Mouse (Mus musculus) Patski (cell line): ENCODE results near the gene Ift140. TPM values are rescaled to one million over a fixed set of nuclear protein-coding genes. Genes with fewer than 3 reads are reported as not detected.

Experiments
- ATAC-seq: fragments of 100-300 bp; one replicate; pipeline ENCODE4 v1.8.0; 2021
- CTCF ChIA-PET: fragments of 350-600 bp; sonication (Branson Sonifier 250); formaldehyde crosslinking; loops from one replicate; lab custom pipeline; 2022; ENCODE audit warnings: inconsistent platforms; lab: Charles Lee
- POLR2A ChIA-PET: fragments of 350-600 bp; sonication (Branson Sonifier 250); formaldehyde crosslinking; loops from one replicate; lab custom pipeline; 2022; ENCODE audit warnings: antibody characterized with exemption, inconsistent platforms; lab: Charles Lee
- DNase-seq: peaks from one replicate; pipeline ENCODE4 v3.0.0-alpha.2; 2011; ENCODE audit warnings: low read depth, low spot score
- H3K27me3 ChIP-seq: fragments of 371-371 bp; one replicate; pipeline ENCODE4 v1.5.1; 2021
- CTCF ChIP-seq: fragments of 100-300 bp; IDR thresholded peaks from one replicate; pipeline ENCODE4 v1.5.1; 2021
- in situ Hi-C: fragments of 300-500 bp; cut with MboI; formaldehyde crosslinking; loops from 3 replicates; pipeline ENCODE4 v1.11.1; 2018; ENCODE audit warnings: low pct_unique_long_range_greater_than_20kb, mixed read lengths
- polyA plus RNA-seq: library from polyadenylated mRNA; unstranded; gene quantifications from one replicate; pipeline ENCODE4 v1.2.3, GENCODE M21; 2021

Ift140 gene
- polyA plus RNA-seq, 1 experiment from 2014 or later, result 24.5 TPM

GRCm38 (mm10) chr17:25076906-25077305 lies 61.0 kb downstream of the Ift140 start:
- CTCF ChIA-PET, result interaction anchor here (1.5 to 1.7 kb wide), 2 partner anchors 11 to 19 kb away, joined by 4 to 6 read pairs; no protein-coding TSS in a partner anchor
- POLR2A ChIA-PET, result no interaction called here
- H3K27me3 ChIP-seq, result no peaks in the 10 kb centered on the region
- TF ChIP-seq CTCF, result no peak
- no peak for ATAC-seq
- no peak for DNase-seq
- in situ Hi-C loops, result no loop called here

- ATAC-seq, result peak; percentile 56
- no peaks in the 10 kb centered on the region for H3K27me3 ChIP-seq
- no peak for TF ChIP-seq CTCF
- DNase-seq, result peak; percentile 33
- CTCF ChIA-PET, result interaction anchor here (1.5 to 1.7 kb wide), 2 partner anchors 12 to 18 kb away, joined by 4 to 6 read pairs; no protein-coding TSS in a partner anchor
- in situ Hi-C loops, result no loop called here
- POLR2A ChIA-PET, result no interaction called here
These were observed 62.0 kb downstream of the Ift140 start for GRCm38 (mm10) chr17:25077771-25078372.

GRCm38 (mm10) chr17:25080210-25080609 lies 64.3 kb downstream of the Ift140 start:
- DNase-seq (no peak), ATAC-seq (no peak)
- H3K27me3 ChIP-seq, result no peaks in the 10 kb centered on the region
- CTCF ChIA-PET, result no interaction called here
- in situ Hi-C loops, result no loop called here
- no peak for TF ChIP-seq CTCF
- POLR2A ChIA-PET, result no interaction called here

- no peaks in the 10 kb centered on the region for H3K27me3 ChIP-seq
- in situ Hi-C loops, result no loop called here
- ChIA-PET CTCF (no interaction called here), POLR2A (no interaction called here)
- ATAC-seq (no peak), DNase-seq (no peak)
- no peak for TF ChIP-seq CTCF
These were observed 65.1 kb downstream of the Ift140 start for GRCm38 (mm10) chr17:25080960-25081381.

- no peak for TF ChIP-seq CTCF
- no peak for DNase-seq
- ChIA-PET CTCF (no interaction called here), POLR2A (no interaction called here)
- no peak for ATAC-seq
- H3K27me3 ChIP-seq, result no peaks in the 10 kb centered on the region
- in situ Hi-C loops, result no loop called here
These were observed 66.4 kb downstream of the Ift140 start for GRCm38 (mm10) chr17:25082081-25082847.

GRCm38 (mm10) chr17:25082887-25083286 lies 67.0 kb downstream of the Ift140 start:
- DNase-seq (no peak), ATAC-seq (no peak)
- no peak for TF ChIP-seq CTCF
- POLR2A ChIA-PET, result no interaction called here
- no peaks in the 10 kb centered on the region for H3K27me3 ChIP-seq
- CTCF ChIA-PET, result no interaction called here
- in situ Hi-C loops, result no loop called here

GRCm38 (mm10) chr17:25083444-25083931 lies 67.6 kb downstream of the Ift140 start, which contains the start of gene Tmem204:
Tmem204 (minus strand) TSS chr17:25083591.
- in situ Hi-C loops, result no loop called here
- ATAC-seq (no peak), DNase-seq (no peak)
- CTCF ChIA-PET, result no interaction called here
- POLR2A ChIA-PET, result no interaction called here
- H3K27me3 ChIP-seq, result no peaks in the 10 kb centered on the region
- TF ChIP-seq CTCF, result no peak

- no peak for TF ChIP-seq CTCF
- no peak for ATAC-seq
- ChIA-PET CTCF (interaction anchor here (1.2 kb wide), 1 partner anchor 9 kb away, joined by 3 read pairs; no protein-coding TSS in a partner anchor), POLR2A (interaction anchor here (0.9 to 1.0 kb wide), 2 partner anchors 11 to 22 kb away, joined by 3 read pairs; no protein-coding TSS in a partner anchor)
- DNase-seq, result peak; percentile 9
- in situ Hi-C loops, result no loop called here
- H3K27me3 ChIP-seq, result no peaks in the 10 kb centered on the region
These were observed 69.0 kb downstream of the Ift140 start for GRCm38 (mm10) chr17:25084835-25085385.

- ChIA-PET CTCF (no interaction called here), POLR2A (no interaction called here)
- in situ Hi-C loops, result no loop called here
- no peak for TF ChIP-seq CTCF
- no peak for DNase-seq
- H3K27me3 ChIP-seq, result no peaks in the 10 kb centered on the region
- ATAC-seq, result no peak
These were observed 70.8 kb downstream of the Ift140 start for GRCm38 (mm10) chr17:25086724-25087123.

GRCm38 (mm10) chr17:25089158-25089557 lies 73.3 kb downstream of the Ift140 start:
- no peak for TF ChIP-seq CTCF
- ATAC-seq (no peak), DNase-seq (no peak)
- in situ Hi-C loops, result no loop called here
- no peaks in the 10 kb centered on the region for H3K27me3 ChIP-seq
- ChIA-PET POLR2A (no interaction called here), CTCF (no interaction called here)
